Mouse (Mus musculus): ENCODE measurements at regions not wholly inside any gene's neighbourhood (a gene's known extent, or its start where the extent isn't known, plus 50 kb on each side); places are given as distances from the start of the nearest gene placed in this dataset.
A peak's percentile ranks its signal among the peaks of the same experiment; 100 is the strongest.

DNA sequence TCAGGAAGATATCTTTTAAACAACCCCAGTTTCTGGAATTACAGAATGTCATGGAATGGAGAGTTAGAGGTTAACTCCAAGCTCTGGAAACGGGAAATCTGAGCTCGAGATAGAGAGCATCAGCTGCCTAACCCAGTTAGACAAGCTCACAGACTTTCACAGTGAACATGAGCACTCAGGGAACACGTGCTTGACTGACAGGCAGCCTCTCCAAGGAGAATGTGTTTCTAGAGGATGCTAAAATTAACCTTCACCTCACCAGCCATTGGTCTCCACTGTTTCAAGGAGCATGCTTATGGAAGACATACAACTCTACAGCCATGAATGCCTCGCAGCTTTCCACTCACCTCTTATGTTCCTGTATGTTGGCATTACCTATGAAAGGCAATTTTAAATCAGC lies 203.0 kb downstream of the Ankrd50 start:
- Histone ChIP-seq H3K27me3 (ENCODE audit: insufficient read depth, low read length) (no peaks in the 10 kb centered on the region), H3K36me3 (replicated peaks; ENCODE audit: insufficient read depth, low read length) (no peaks in the 10 kb centered on the region), H3K4me1 (ENCODE audit: insufficient read depth) (no peaks in the 10 kb centered on the region), H3K27ac (ENCODE audit: low read depth) (no peak overlapping the region), H3K4me3 (ENCODE audit: low read depth, low read length) (no peak overlapping the region), H3K4me2 (ENCODE audit: low read depth, low read length) (no peak overlapping the region), H3K9ac (replicated peaks) (no peak overlapping the region), H3K9me3 (ENCODE audit: low read length) (no peaks in the 10 kb centered on the region)
- DNase-seq (no peak), ATAC-seq (no peak)
- TF ChIP-seq CTCF (IDR thresholded peaks at IDR 0.05; ENCODE audit: low read depth), result no peak
- WGBS (ENCODE audit: insufficient replicate concordance), result 65% methylated on average over 4 of the region's 4 CpGs

DNA sequence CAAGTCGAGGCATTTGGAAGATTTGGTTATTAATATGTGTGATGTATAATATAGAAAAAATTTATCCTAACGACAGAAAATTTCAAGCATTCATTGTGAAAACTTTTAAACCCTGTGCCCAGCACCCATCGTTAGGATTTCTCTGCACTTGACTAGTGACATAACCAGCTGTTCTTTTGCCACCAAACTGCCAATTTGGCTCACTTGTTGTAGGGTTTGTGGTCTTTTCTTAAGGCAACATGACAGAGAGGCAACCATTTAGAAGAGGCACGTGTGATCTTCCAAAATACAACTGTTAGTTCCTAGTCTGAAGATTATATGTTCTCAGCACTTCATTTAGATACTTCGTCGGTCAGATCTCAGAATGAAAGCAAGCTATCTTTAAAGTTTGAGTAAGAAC lies 203.8 kb downstream of the Ankrd50 start:
- Histone ChIP-seq H3K27me3 (ENCODE audit: insufficient read depth, low read length) (no peaks in the 10 kb centered on the region), H3K9ac (replicated peaks) (no peak overlapping the region), H3K9me3 (ENCODE audit: low read length) (no peaks in the 10 kb centered on the region), H3K4me2 (ENCODE audit: low read depth, low read length) (no peak overlapping the region), H3K27ac (ENCODE audit: low read depth) (no peak overlapping the region), H3K4me1 (ENCODE audit: insufficient read depth) (no peaks in the 10 kb centered on the region), H3K4me3 (ENCODE audit: low read depth, low read length) (no peak overlapping the region), H3K36me3 (replicated peaks; ENCODE audit: insufficient read depth, low read length) (no peaks in the 10 kb centered on the region)
- TF ChIP-seq EP300 (IDR thresholded peaks at IDR 0.05; ENCODE audit: low read depth), result no peak
- ATAC-seq, result no peak
- WGBS (ENCODE audit: insufficient replicate concordance), result 65% methylated on average over 6 of the region's 6 CpGs
- no peak for DNase-seq

DNA sequence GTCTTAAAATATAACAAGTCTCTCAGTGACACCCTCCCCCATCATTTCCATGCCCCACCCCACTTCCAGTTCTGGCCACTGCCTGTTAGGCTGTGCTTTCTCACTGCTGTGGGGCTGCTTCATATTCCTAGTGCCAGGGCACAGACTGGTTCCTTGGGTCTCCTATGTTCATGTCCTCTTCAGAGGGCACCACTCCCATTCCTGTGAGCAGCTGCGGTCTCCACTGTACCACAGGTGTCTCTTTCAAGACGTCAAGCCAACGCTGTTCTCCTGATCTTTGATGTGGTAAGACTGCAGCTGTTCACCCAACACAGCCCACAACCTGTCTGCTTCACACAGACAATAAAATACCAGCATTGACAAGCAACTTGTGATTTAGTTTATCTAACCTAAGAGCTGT lies 204.5 kb downstream of the Ankrd50 start:
- Histone ChIP-seq H3K36me3 (replicated peaks; ENCODE audit: insufficient read depth, low read length) (no peaks in the 10 kb centered on the region), H3K4me3 (ENCODE audit: low read depth, low read length) (no peak overlapping the region), H3K4me2 (ENCODE audit: low read depth, low read length) (no peak overlapping the region), H3K27ac (ENCODE audit: low read depth) (no peak overlapping the region), H3K9ac (replicated peaks) (no peak overlapping the region), H3K4me1 (ENCODE audit: insufficient read depth) (no peaks in the 10 kb centered on the region), H3K27me3 (ENCODE audit: insufficient read depth, low read length) (no peaks in the 10 kb centered on the region), H3K9me3 (ENCODE audit: low read length) (no peaks in the 10 kb centered on the region)
- no peak for DNase-seq
- TF ChIP-seq EP300 (IDR thresholded peaks at IDR 0.05; ENCODE audit: low read depth), result no peak
- no peak for TF ChIP-seq CTCF (IDR thresholded peaks at IDR 0.05; ENCODE audit: low read depth)
- no peak for ATAC-seq
- WGBS (ENCODE audit: insufficient replicate concordance), result 86% methylated on average over 3 of the region's 3 CpGs

DNA sequence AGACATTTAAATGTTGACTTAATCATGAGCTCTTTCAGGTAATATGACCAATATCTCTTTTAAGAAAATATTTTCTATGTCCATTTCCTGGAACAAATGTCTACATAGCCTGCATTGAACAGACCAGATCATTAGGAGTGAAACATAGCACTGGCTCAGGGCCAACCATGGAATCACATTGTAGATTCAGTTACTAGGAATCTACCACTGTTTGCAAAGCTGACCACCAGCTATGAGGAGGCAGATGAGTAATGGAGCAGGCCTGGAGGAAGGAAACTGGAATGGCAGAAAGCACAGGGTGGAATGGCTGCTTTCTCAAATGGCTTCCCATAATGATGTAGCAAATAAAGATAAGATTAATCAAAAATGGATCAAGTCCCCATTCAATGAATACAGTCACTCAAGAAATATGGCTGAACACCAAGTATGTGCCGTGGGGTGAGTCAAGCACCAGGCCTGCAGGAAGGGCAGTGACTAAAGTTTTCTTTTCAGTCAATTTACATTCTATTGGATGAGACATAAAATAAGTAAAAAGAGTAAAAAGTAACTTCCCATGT lies 207.6 kb downstream of the Ankrd50 start:
- Histone ChIP-seq H3K9me3 (ENCODE audit: low read length) (no peaks in the 10 kb centered on the region), H3K9ac (replicated peaks) (no peak overlapping the region), H3K27ac (ENCODE audit: low read depth) (no peak overlapping the region), H3K4me1 (ENCODE audit: insufficient read depth) (no peaks in the 10 kb centered on the region), H3K4me3 (ENCODE audit: low read depth, low read length) (no peak overlapping the region), H3K27me3 (ENCODE audit: insufficient read depth, low read length) (no peaks in the 10 kb centered on the region), H3K4me2 (ENCODE audit: low read depth, low read length) (no peak overlapping the region), H3K36me3 (replicated peaks; ENCODE audit: insufficient read depth, low read length) (no peaks in the 10 kb centered on the region)
- WGBS (ENCODE audit: insufficient replicate concordance), result 69% methylated on average over 1 of the region's 1 CpGs
- ATAC-seq (no peak), DNase-seq (no peak)
- TF ChIP-seq CTCF (IDR thresholded peaks at IDR 0.05; ENCODE audit: low read depth) (no peak), EP300 (IDR thresholded peaks at IDR 0.05; ENCODE audit: low read depth) (no peak)

DNA sequence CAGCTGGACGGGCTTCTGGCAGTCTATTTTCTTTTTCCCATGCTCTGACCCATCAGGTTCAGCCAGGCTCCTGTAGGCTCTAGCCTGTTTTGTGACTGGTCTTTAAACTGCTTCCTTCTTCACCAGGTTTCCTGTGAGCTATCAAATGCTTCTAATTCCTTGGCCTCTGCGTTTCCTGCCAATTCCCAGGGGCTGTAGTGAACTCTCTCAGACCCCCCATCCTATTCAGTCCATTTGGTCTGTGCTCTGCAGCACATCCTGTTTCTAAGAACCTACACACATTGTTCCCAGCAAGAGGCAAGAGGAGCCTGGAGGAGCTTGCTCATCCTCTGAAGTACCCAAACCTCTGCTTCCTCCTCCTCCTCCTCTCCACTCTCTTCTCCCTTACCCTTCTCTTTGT lies 209.3 kb downstream of the Ankrd50 start:
- peak; percentile 13; the same call in 1 of the 2 replicates for ATAC-seq
- no peak overlapping the region for H3K27ac ChIP-seq (ENCODE audit: low read depth)

DNA sequence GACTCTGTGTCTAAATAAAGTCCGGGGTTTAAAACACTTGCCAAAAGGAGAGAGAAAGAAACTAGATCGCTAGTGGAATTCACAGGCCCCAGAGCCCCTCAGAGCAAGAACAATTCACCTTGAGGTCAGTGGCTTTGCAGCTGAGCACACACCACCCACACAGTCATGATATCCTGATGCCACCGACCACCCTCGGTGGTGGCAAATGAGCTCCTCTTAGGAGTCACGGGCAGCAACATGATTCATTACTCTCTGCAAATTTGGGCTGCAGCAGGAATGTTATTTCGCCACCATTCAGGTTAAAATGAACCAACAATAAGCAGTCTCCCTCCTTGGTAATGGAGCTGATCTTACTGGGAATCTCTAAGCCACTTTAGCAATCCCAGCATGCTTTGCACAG lies 213.9 kb downstream of the Ankrd50 start:
- H3K4me1 ChIP-seq (ENCODE audit: insufficient read depth), result no peaks in the 10 kb centered on the region
- no peaks in the 10 kb centered on the region for H3K27me3 ChIP-seq (ENCODE audit: insufficient read depth, low read length)
- ATAC-seq (no peak), DNase-seq (no peak)
- H3K27ac ChIP-seq (ENCODE audit: low read depth), result no peak overlapping the region
- no peak overlapping the region for H3K4me3 ChIP-seq (ENCODE audit: low read depth, low read length)
- H3K4me2 ChIP-seq (ENCODE audit: low read depth, low read length), result no peak overlapping the region
- no peak for TF ChIP-seq EP300 (IDR thresholded peaks at IDR 0.05; ENCODE audit: low read depth)
- no peak for TF ChIP-seq CTCF (IDR thresholded peaks at IDR 0.05; ENCODE audit: low read depth)
- 52% methylated on average over 6 of the region's 6 CpGs for WGBS (ENCODE audit: insufficient replicate concordance)
- H3K36me3 ChIP-seq (replicated peaks; ENCODE audit: insufficient read depth, low read length), result no peaks in the 10 kb centered on the region
- H3K9me3 ChIP-seq (ENCODE audit: low read length), result no peaks in the 10 kb centered on the region
- no peak overlapping the region for H3K9ac ChIP-seq (replicated peaks)

More for the DNA sequence above, 209.3 kb downstream of the Ankrd50 start:
- H3K9me3 ChIP-seq (ENCODE audit: low read length), result no peaks in the 10 kb centered on the region
- H3K9ac ChIP-seq (replicated peaks), result no peak overlapping the region
- H3K4me1 ChIP-seq (ENCODE audit: insufficient read depth), result no peaks in the 10 kb centered on the region
- no peaks in the 10 kb centered on the region for H3K36me3 ChIP-seq (replicated peaks; ENCODE audit: insufficient read depth, low read length)
- DNase-seq, result no peak
- no peak overlapping the region for H3K4me2 ChIP-seq (ENCODE audit: low read depth, low read length)
- 43% methylated on average over 2 of the region's 2 CpGs for WGBS (ENCODE audit: insufficient replicate concordance)
- TF ChIP-seq CTCF (IDR thresholded peaks at IDR 0.05; ENCODE audit: low read depth) (no peak), EP300 (IDR thresholded peaks at IDR 0.05; ENCODE audit: low read depth) (no peak; the same call in 1 of the 2 replicates)
- no peaks in the 10 kb centered on the region for H3K27me3 ChIP-seq (ENCODE audit: insufficient read depth, low read length)
- H3K4me3 ChIP-seq (ENCODE audit: low read depth, low read length), result no peak overlapping the region

DNA sequence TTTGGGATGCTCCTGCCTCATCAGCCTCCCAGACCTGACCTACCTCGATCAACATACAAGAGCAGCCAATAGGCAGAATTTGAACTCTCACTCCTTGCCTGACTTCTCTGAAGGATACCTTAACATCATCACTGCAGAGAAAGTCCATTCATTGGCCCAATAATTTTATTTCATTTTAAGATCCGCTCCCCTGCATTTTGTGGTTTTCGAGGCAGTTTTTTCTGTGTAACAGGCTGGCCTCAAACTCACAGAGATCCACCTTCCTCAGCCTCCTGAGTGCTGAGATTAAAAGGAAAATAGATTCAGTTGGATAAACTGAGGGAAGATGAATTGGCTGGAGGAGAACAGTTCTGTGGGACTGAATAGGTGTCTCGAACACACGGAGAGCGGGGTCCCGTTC lies 216.4 kb downstream of the Ankrd50 start:
- no peak for DNase-seq
- Histone ChIP-seq H3K9me3 (ENCODE audit: low read length) (no peaks in the 10 kb centered on the region), H3K4me2 (ENCODE audit: low read depth, low read length) (no peak overlapping the region), H3K27ac (ENCODE audit: low read depth) (no peak overlapping the region), H3K4me3 (ENCODE audit: low read depth, low read length) (no peak overlapping the region), H3K9ac (replicated peaks) (no peak overlapping the region), H3K36me3 (replicated peaks; ENCODE audit: insufficient read depth, low read length) (no peaks in the 10 kb centered on the region), H3K27me3 (ENCODE audit: insufficient read depth, low read length) (no peaks in the 10 kb centered on the region), H3K4me1 (ENCODE audit: insufficient read depth) (no peaks in the 10 kb centered on the region)
- no peak for ATAC-seq
- TF ChIP-seq CTCF (IDR thresholded peaks at IDR 0.05; ENCODE audit: low read depth) (no peak), EP300 (IDR thresholded peaks at IDR 0.05; ENCODE audit: low read depth) (no peak)
- 84% methylated on average over 7 of the region's 7 CpGs for WGBS (ENCODE audit: insufficient replicate concordance)
